Mouse (Mus musculus) kidney, adult 2 months (tissue): ENCODE measurements at regions not wholly inside any gene's neighbourhood (a gene's known extent, or its start where the extent isn't known, plus 50 kb on each side); places are given as distances from the start of the nearest gene placed in this dataset.

Experiments
- DNase-seq: peaks from one replicate; pipeline ENCODE4 v3.0.0; 2021
- H3K27ac ChIP-seq: fragments of 200-500 bp; 2 replicates; pipeline ENCODE4 v1.5.1; 2012; ENCODE audit warnings: low read depth, low read length, control low read depth, inconsistent platforms; ENCODE audit not compliant: insufficient read depth
- H3K27me3 ChIP-seq: fragments of 200-500 bp; replicated peaks from 2 replicates; pipeline ENCODE4 v1.6.1; 2012; ENCODE audit warnings: mild to moderate bottlenecking, moderate library complexity, low read length, inconsistent platforms; ENCODE audit not compliant: control insufficient read depth, insufficient read depth
- H3K36me3 ChIP-seq: fragments of 200-500 bp; 2 replicates; pipeline ENCODE4 v1.6.1; 2012; ENCODE audit warnings: mild to moderate bottlenecking, moderate library complexity, low read length, inconsistent platforms; ENCODE audit not compliant: control insufficient read depth, insufficient read depth
- H3K4me1 ChIP-seq: fragments of 200-500 bp; 2 replicates; pipeline ENCODE4 v1.6.1; 2011; ENCODE audit warnings: low read length; ENCODE audit not compliant: control insufficient read depth, insufficient read depth
- H3K4me3 ChIP-seq: fragments of 200-500 bp; 2 replicates; pipeline ENCODE4 v1.5.1; 2011; ENCODE audit warnings: mild to moderate bottlenecking, low read depth, low read length, control low read depth; ENCODE audit not compliant: insufficient read depth
- CTCF ChIP-seq: fragments of 200-500 bp; conservative IDR thresholded peaks from 2 replicates; pipeline ENCODE4 v1.5.1; 2011; ENCODE audit warnings: low read depth, mild to moderate bottlenecking, control low read depth, low read length, moderate library complexity, mixed read lengths; ENCODE audit not compliant: insufficient read depth, insufficient read length
- POLR2A ChIP-seq: fragments of 200-500 bp; IDR thresholded peaks from one replicate; pipeline ENCODE4 v1.6.1; 2011; ENCODE audit warnings: low read depth, low read length, control low read depth
- WGBS: fragments of 180-500 bp; shearing (Covaris S2); methylation state at CpG from one replicate; pipeline ENCODE4 v1.1.7; 2018; 5-methylcytosine and 5-hydroxymethylcytosine counted together

DNA sequence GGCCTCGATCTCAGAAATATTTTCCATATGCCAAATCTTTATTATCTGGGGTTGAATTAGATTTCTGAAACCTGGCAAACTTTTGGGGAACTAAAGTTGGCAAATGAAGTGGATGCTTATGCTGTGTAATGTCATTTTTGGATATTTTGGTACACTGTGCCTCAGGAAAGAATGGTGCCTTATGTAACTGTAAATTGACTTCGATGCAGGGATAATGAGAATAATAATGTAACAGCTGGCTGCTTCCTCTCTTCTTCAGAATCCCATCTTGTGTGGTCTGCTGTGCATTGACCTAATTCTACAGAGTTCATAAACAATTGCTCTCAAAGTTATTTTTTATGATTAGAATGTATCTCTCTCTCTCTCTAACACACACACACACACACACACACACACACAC, 545.6 kb downstream of the Tfap2b start:
- Histone ChIP-seq H3K4me3 (no peak overlapping the region), H3K4me1 (no peaks in the 10 kb centered on the region), H3K36me3 (no peaks in the 10 kb centered on the region), H3K27me3 (no peaks in the 10 kb centered on the region), H3K27ac (no peak overlapping the region)
- TF ChIP-seq CTCF: no peak
- TF ChIP-seq POLR2A: no peak
- WGBS: 87% methylated on average over 2 of the region's 2 CpGs
- DNase-seq: no peak

DNA sequence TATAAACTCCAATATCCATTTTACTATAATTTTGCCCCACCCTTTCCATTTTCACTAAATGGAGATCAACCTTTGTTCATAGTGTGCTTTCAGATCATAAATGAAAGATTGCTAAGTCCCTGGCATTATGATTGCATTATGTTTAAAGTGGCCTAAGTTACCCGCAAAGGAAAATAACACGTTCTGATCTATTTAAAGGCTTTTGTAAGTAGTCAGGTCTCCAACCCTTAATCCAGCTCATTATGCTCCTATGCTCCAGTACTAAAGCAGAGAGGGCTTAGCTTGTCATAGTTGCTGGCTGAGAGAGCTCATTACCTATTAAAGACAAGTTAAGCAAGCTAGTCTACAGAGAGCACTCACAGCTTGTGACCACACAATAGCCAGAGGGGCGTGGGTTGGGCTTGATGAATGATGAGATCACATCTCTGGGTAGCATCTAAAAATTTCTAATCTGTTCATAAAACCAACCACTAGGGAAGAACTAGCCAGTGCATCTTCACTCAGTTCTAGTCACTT, 549.3 kb downstream of the Tfap2b start:
- no peaks in the 10 kb centered on the region for H3K27me3 ChIP-seq
- no peak overlapping the region for H3K4me3 ChIP-seq
- no peak for DNase-seq
- no peaks in the 10 kb centered on the region for H3K36me3 ChIP-seq
- 82% methylated on average over 3 of the region's 3 CpGs for WGBS
- H3K27ac ChIP-seq: no peak overlapping the region
- no peak for TF ChIP-seq POLR2A
- TF ChIP-seq CTCF: no peak
- no peaks in the 10 kb centered on the region for H3K4me1 ChIP-seq

DNA sequence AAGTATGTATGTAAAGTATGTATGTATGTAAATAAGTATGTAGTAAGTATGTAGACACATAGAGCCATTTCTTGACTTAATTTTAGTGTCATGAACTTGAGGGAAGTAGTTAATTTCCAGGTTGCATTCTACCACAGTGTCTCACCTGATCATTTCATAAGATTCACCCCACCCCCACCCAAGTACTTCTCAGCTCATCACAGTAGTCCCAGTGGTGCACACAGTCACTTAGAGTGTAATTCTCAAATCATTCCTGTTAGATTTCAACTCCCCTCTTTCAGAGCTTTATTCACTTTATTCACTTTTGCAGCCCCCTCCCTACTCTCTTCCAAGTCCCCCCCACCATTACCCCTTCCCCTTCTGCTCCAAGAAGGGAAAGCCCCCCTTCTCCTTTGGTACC, 558.2 kb downstream of the Tfap2b start:
- no peak for DNase-seq
- Histone ChIP-seq H3K4me1 (no peaks in the 10 kb centered on the region), H3K27ac (no peak overlapping the region), H3K4me3 (no peak overlapping the region), H3K36me3 (no peaks in the 10 kb centered on the region), H3K27me3 (no peaks in the 10 kb centered on the region)
- TF ChIP-seq CTCF (no peak), POLR2A (no peak)

DNA sequence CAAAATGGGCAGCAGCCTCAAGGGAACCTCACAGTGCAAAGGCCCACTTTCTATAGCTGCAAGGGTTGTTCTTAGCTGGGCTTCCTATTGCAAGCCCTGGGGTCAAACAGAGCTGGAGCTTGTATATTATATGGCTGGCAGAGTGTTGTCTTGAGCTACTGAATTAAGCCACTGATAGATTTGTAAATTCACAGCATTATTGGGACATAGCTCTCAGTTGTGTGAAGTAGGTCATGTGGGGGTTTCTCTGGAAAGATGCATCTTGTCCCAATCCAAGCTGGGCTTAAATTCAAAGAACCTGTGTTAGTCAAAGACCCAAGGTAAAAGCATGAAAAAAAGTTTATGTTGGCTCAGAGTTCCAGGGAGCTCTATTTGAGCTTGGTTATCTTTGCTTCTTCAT, 563.6 kb downstream of the Tfap2b start:
- no peaks in the 10 kb centered on the region for H3K27me3 ChIP-seq
- no peak for DNase-seq
- TF ChIP-seq CTCF (no peak), POLR2A (no peak)

DNA sequence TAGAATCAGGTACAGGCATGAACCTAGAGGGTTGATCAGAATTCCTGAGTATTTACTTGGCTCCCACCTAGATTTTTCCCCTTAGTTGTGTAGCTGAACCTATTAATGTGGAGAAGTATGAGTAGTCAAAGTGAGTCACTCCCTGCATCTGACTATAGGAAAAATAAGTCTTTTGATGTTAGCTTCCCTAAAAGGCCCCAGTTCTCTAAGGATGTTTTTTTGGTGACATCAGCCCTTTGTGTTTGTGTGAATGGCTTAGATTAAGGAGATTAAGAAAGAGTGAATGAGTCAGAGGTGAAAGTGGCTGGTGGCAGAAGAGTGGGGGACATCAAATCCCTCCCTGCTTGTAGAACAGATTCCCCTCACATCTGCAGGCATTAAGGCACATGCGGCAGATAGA, 565.8 kb downstream of the Tfap2b start:
- no peaks in the 10 kb centered on the region for H3K27me3 ChIP-seq
- no peaks in the 10 kb centered on the region for H3K4me1 ChIP-seq
- H3K27ac ChIP-seq: no peak overlapping the region
- no peak overlapping the region for H3K4me3 ChIP-seq
- no peaks in the 10 kb centered on the region for H3K36me3 ChIP-seq
- TF ChIP-seq CTCF (no peak), POLR2A (no peak)
- no peak for DNase-seq
- 93% methylated on average over 1 of the region's 1 CpGs for WGBS

More for the DNA sequence above, 563.6 kb downstream of the Tfap2b start:
- H3K27ac ChIP-seq: no peak overlapping the region
- H3K36me3 ChIP-seq: no peaks in the 10 kb centered on the region
- no peak overlapping the region for H3K4me3 ChIP-seq
- no peaks in the 10 kb centered on the region for H3K4me1 ChIP-seq

DNA sequence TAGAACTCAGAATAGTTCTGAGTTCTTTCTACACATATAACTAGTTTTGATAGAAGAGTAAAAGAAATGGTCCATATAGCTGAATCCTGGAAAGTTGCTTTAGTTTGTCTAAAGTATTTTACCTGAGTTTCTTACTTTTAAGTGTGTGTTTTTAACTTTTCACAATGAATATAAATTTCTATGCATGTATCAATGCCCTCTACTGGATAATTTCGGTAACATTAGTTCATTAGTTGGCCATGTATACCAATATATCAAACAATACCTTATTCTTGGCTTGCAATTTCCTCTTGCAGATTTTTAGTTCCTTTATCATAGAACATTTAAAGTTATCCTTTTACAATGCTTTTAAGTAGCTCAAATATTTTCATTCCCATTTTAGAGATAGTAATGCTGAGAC, 568.8 kb downstream of the Tfap2b start:
- 43% methylated on average over 1 of the region's 1 CpGs for WGBS
- H3K4me1 ChIP-seq: no peaks in the 10 kb centered on the region
- no peak for DNase-seq
- no peak overlapping the region for H3K27ac ChIP-seq
- H3K4me3 ChIP-seq: no peak overlapping the region
- no peak for TF ChIP-seq POLR2A
- no peak for TF ChIP-seq CTCF
- H3K36me3 ChIP-seq: no peaks in the 10 kb centered on the region
- no peaks in the 10 kb centered on the region for H3K27me3 ChIP-seq

DNA sequence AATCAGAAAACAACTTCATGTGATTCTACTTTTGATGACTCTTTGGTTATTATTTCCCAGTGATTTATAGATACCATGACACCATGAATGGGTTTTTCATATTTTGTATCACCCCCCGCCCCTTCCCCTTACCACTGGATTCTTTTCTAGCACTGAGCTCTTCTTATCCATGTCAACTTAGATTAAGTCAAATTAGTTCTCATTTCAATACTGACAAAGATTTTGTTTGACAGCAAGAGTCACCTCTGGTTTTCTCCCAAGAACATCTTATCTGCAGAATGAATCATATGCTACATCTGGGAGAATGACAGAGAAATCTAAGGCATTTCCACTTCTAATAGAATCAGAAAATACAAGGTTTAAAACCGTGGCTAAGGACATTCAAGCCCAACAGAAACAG, 578.3 kb downstream of the Tfap2b start:
- Histone ChIP-seq H3K36me3 (no peaks in the 10 kb centered on the region), H3K4me3 (no peak overlapping the region), H3K27me3 (no peaks in the 10 kb centered on the region), H3K27ac (no peak overlapping the region), H3K4me1 (no peaks in the 10 kb centered on the region)
- DNase-seq: no peak
- 78% methylated on average over 2 of the region's 2 CpGs for WGBS
- TF ChIP-seq CTCF (no peak), POLR2A (no peak)

DNA sequence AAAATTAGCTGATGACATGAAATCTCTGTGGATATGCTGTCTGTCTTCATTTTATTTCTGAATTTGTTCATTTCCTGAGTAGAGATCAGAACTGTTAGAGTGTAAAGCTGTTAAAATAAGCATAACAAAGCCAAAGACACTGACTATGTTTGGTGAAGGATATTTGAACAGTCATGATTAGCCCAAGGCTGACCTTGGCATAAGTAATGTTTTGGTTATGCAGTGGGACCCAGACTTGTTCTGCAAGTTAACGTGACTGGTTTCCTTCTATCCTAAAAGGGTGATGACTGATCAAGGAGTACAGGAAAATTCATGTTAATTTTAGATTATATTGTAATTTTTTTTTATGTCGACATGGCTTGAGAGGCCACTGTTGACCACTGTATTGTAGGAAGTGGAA, 585.4 kb downstream of the Tfap2b start:
- DNase-seq: no peak
- Histone ChIP-seq H3K27me3 (no peaks in the 10 kb centered on the region), H3K4me3 (no peak overlapping the region), H3K4me1 (no peaks in the 10 kb centered on the region), H3K27ac (no peak overlapping the region), H3K36me3 (no peaks in the 10 kb centered on the region)
- 59% methylated on average over 2 of the region's 2 CpGs for WGBS
- TF ChIP-seq CTCF: no peak
- TF ChIP-seq POLR2A: no peak
